Mouse (Mus musculus) heart, embryonic 12.5 days (tissue): ENCODE data around the gene Sec31b. TPM values are rescaled to one million over a fixed set of nuclear protein-coding genes. Genes with fewer than 3 reads are reported as not detected.

ENCODE experiments used
- ATAC-seq: fragments of 200-750 bp; cut with Nextera tagmentation; 2 replicates; pipeline ENCODE4 v1.8.0; 2017; ENCODE audit warnings: moderate TSS enrichment, moderate library complexity; ENCODE audit not compliant: insufficient number of reproducible peaks, low FRiP score
- H3K27ac ChIP-seq: fragments of 300-500 bp; sonication (generic); 2 replicates; pipeline ENCODE4 v1.5.1; 2016; ENCODE audit warnings: mild to moderate bottlenecking, moderate library complexity; ENCODE audit not compliant: poor library complexity, severe bottlenecking
- H3K27me3 ChIP-seq: fragments of 300-500 bp; sonication (generic); replicated peaks from 2 replicates; pipeline ENCODE4 v1.6.1; 2016; ENCODE audit warnings: mild to moderate bottlenecking, moderate library complexity
- H3K36me3 ChIP-seq: fragments of 300-500 bp; sonication (generic); 2 replicates; pipeline ENCODE4 v1.6.1; 2016; ENCODE audit warnings: mild to moderate bottlenecking, moderate library complexity
- H3K4me1 ChIP-seq: fragments of 300-500 bp; sonication (generic); replicated peaks from 2 replicates; pipeline ENCODE4 v1.6.1; 2016; ENCODE audit warnings: mild to moderate bottlenecking
- H3K4me2 ChIP-seq: fragments of 300-500 bp; sonication (generic); 2 replicates; pipeline ENCODE4 v1.6.1; 2016; ENCODE audit warnings: mild to moderate bottlenecking, moderate library complexity
- H3K4me3 ChIP-seq: fragments of 300-500 bp; sonication (generic); 2 replicates; pipeline ENCODE4 v1.5.1; 2016; ENCODE audit warnings: mild to moderate bottlenecking
- H3K9ac ChIP-seq: fragments of 300-500 bp; sonication (generic); 2 replicates; pipeline ENCODE4 v1.6.1; 2016; ENCODE audit warnings: mild to moderate bottlenecking, moderate library complexity
- H3K9me3 ChIP-seq: fragments of 300-500 bp; sonication (generic); replicated peaks from 2 replicates; pipeline ENCODE4 v1.6.1; 2016; ENCODE audit warnings: mild to moderate bottlenecking, moderate library complexity
- WGBS: fragments of 180-500 bp; shearing (Covaris S2); methylation state at CpG from one replicate; pipeline ENCODE4 v1.1.7; 2016; 5-methylcytosine and 5-hydroxymethylcytosine counted together
- polyA plus RNA-seq: library from polyadenylated mRNA; unstranded; fragments of >200 nt; fragmentation: Nextera tagmentation; extraction: Ambion mirVana; gene quantifications from 2 replicates; pipeline ENCODE4 v1.2.1, GENCODE M21; 2016

Gene Sec31b
- polyA plus RNA-seq, 1 experiment from 2014 or later, result 1.5 TPM

- no peak overlapping the region for H3K4me2 ChIP-seq
- peaks cover 42% of the 10 kb centered on the region for H3K36me3 ChIP-seq
- no peak overlapping the region for H3K9ac ChIP-seq
- H3K4me1 ChIP-seq, result peaks cover 17% of the 10 kb centered on the region
- no peak overlapping the region for H3K27ac ChIP-seq
- WGBS, result 93% methylated on average over 14 of the region's 14 CpGs
- H3K4me3 ChIP-seq, result no peak overlapping the region
- H3K9me3 ChIP-seq, result no peaks in the 10 kb centered on the region
- no peaks in the 10 kb centered on the region for H3K27me3 ChIP-seq
- ATAC-seq, result no peak
Observed at GRCm38 (mm10) chr19:44564006-44564405, 18.3 kb upstream of the Sec31b start.

- no peaks in the 10 kb centered on the region for H3K27me3 ChIP-seq
- H3K4me3 ChIP-seq, result peak within 1 kb of the TSS; percentile 75
- peaks cover 17% of the 10 kb centered on the region for H3K4me1 ChIP-seq
- H3K4me2 ChIP-seq, result peak within 1 kb of the TSS; percentile 78
- H3K9me3 ChIP-seq, result no peaks in the 10 kb centered on the region
- 0 out of 2 replicates have a peak within 1 kb of the TSS, but pooled peaks have one; percentile 58 for H3K27ac ChIP-seq
- H3K36me3 ChIP-seq, result peaks cover 30% of the 10 kb centered on the region
- WGBS, result 1% methylated on average over 33 of the region's 33 CpGs
- peak; percentile 95 for ATAC-seq
- H3K9ac ChIP-seq, result peak within 1 kb of the TSS; percentile 76
Observed at GRCm38 (mm10) chr19:44562652-44563206, 17.1 kb upstream of the Sec31b start, which contains the start of gene Hif1an. TSS of gene Hif1an (plus strand) at chr19:44562850.

- Histone ChIP-seq H3K9me3 (no peaks in the 10 kb centered on the region), H3K27ac (peak within 1 kb of the TSS; percentile 87), H3K4me3 (peak within 1 kb of the TSS; percentile 94), H3K9ac (peak within 1 kb of the TSS; percentile 96), H3K4me1 (peaks cover 8% of the 10 kb centered on the region; the same call in 1 of the 2 replicates), H3K36me3 (peaks cover 33% of the 10 kb centered on the region), H3K27me3 (no peaks in the 10 kb centered on the region), H3K4me2 (peak within 1 kb of the TSS; percentile 95)
- ATAC-seq, result peak; percentile 90
- under 1% methylated on average over 50 of the region's 50 CpGs for WGBS
Observed at GRCm38 (mm10) chr19:44554861-44555590, 9.4 kb upstream of the Sec31b start, which contains the start of gene Ndufb8. TSS of gene Ndufb8 (minus strand) at chr19:44555440.

DNA sequence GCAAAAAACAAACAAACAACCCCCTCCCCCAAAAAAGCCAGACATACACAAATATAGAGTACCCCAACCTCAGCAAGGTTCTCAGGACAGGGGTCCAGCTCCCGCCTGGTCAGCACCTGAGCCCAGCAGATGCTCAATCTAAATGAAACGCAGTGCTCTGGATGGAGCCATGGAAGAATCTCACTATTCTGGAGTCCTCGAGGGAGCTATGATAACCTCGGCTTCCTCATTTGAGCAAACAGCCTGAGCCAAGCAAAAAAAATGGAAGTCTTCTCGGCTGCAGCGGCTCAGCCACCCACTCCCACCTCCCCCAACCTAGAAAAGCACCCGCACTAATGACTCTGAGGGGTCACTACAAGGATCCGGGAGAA lies 8.8 kb upstream of the Sec31b start:
- 3% methylated on average over 8 of the region's 8 CpGs for WGBS
- peak overlapping the region; percentile 87 for H3K27ac ChIP-seq

GRCm38 (mm10) chr19:44553286-44553685 lies 7.6 kb upstream of the Sec31b start:
- WGBS, result 91% methylated on average over 4 of the region's 4 CpGs
- H3K4me3 ChIP-seq, result no peak overlapping the region

More for the DNA sequence above, 8.8 kb upstream of the Sec31b start:
- no peaks in the 10 kb centered on the region for H3K27me3 ChIP-seq
- ATAC-seq, result no peak
- peaks cover 39% of the 10 kb centered on the region for H3K36me3 ChIP-seq
- H3K9ac ChIP-seq, result peak overlapping the region; percentile 96
- H3K4me2 ChIP-seq, result peak overlapping the region; percentile 95
- peaks cover 8% of the 10 kb centered on the region; the same call in 1 of the 2 replicates for H3K4me1 ChIP-seq
- H3K4me3 ChIP-seq, result peak overlapping the region; percentile 94
- H3K9me3 ChIP-seq, result no peaks in the 10 kb centered on the region

GRCm38 (mm10) chr19:44552731-44553130 lies 7.1 kb upstream of the Sec31b start, which contains the start of gene Gm20538:
TSS of gene Gm20538 (minus strand) at chr19:44552831.
- no peak within 1 kb of the TSS for H3K27ac ChIP-seq
- WGBS, result 94% methylated on average over 4 of the region's 4 CpGs
- no peak within 1 kb of the TSS for H3K9ac ChIP-seq
- peaks cover 56% of the 10 kb centered on the region for H3K36me3 ChIP-seq
- no peak within 1 kb of the TSS for H3K4me3 ChIP-seq
- no peaks in the 10 kb centered on the region for H3K9me3 ChIP-seq
- ATAC-seq, result no peak
- H3K27me3 ChIP-seq, result no peaks in the 10 kb centered on the region
- no peak within 1 kb of the TSS for H3K4me2 ChIP-seq
- H3K4me1 ChIP-seq, result peaks cover 8% of the 10 kb centered on the region; the same call in 1 of the 2 replicates

More at GRCm38 (mm10) chr19:44553286-44553685, 7.6 kb upstream of the Sec31b start:
- Histone ChIP-seq H3K9ac (no peak overlapping the region), H3K36me3 (peaks cover 51% of the 10 kb centered on the region), H3K4me1 (peaks cover 8% of the 10 kb centered on the region; the same call in 1 of the 2 replicates), H3K27ac (no peak overlapping the region), H3K4me2 (no peak overlapping the region), H3K27me3 (no peaks in the 10 kb centered on the region), H3K9me3 (no peaks in the 10 kb centered on the region)
- ATAC-seq, result no peak

DNA sequence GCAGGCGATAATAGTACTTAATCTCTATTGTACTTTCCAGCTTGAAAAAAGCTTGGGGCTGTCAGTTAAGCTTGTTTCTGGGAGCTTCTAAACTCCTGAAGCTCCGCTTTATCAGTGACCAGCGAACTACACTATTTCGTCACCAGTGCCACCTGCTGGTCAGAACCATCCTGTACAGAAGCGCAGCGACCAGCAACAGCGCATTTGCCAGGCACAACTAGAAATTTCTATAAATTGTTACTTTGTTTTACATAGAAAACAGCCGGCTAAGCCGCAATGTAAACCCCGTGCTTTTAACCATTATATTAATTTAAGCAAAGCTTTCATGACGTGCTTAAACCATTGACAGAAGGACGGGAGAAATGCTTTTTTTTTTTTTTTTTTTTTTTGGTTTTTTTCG lies 889 bp downstream of the Sec31b start:
- Histone ChIP-seq H3K9me3 (peaks cover 8% of the 10 kb centered on the region), H3K36me3 (peaks cover 32% of the 10 kb centered on the region), H3K9ac (no peak overlapping the region), H3K4me1 (peaks cover 5% of the 10 kb centered on the region; the same call in 1 of the 2 replicates), H3K4me2 (peak overlapping the region; percentile 100), H3K27me3 (0 out of 2 replicates have a peak, but pooled peaks cover 6% of the 10 kb centered on the region), H3K27ac (no peak overlapping the region), H3K4me3 (peak overlapping the region; percentile 74)
- ATAC-seq, result 0 out of 2 replicates have a peak, but pooled peaks have one; percentile 54
- 2% methylated on average over 13 of the region's 13 CpGs for WGBS

DNA sequence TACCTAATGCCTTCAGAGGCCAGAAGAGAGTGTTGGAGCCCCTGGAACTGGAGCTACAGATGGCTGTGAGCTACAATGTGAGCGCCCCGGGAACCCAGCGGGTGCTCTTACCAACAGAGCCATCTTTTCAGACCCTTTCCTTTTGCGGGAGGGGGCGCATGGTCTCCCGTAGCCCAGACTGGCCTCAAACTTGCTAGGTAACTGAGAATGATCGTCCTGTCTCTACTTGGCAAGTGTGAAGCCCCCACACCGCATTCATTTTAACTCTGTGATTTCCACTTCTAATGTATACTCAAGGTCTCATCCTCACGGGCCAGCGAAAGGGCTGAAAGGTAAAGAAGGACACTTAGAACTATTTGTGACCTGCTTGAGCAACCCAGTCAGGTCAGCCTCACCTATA lies 1.3 kb downstream of the Sec31b start:
- H3K27me3 ChIP-seq, result 0 out of 2 replicates have a peak, but pooled peaks cover 6% of the 10 kb centered on the region
- no peak overlapping the region for H3K9ac ChIP-seq
- WGBS, result 61% methylated on average over 10 of the region's 10 CpGs
- peaks cover 28% of the 10 kb centered on the region for H3K36me3 ChIP-seq
- ATAC-seq, result no peak
- peaks cover 5% of the 10 kb centered on the region; the same call in 1 of the 2 replicates for H3K4me1 ChIP-seq
- H3K9me3 ChIP-seq, result peaks cover 8% of the 10 kb centered on the region
- H3K4me2 ChIP-seq, result no peak overlapping the region; the same call in 1 of the 2 replicates
- H3K4me3 ChIP-seq, result no peak overlapping the region
- no peak overlapping the region for H3K27ac ChIP-seq

DNA sequence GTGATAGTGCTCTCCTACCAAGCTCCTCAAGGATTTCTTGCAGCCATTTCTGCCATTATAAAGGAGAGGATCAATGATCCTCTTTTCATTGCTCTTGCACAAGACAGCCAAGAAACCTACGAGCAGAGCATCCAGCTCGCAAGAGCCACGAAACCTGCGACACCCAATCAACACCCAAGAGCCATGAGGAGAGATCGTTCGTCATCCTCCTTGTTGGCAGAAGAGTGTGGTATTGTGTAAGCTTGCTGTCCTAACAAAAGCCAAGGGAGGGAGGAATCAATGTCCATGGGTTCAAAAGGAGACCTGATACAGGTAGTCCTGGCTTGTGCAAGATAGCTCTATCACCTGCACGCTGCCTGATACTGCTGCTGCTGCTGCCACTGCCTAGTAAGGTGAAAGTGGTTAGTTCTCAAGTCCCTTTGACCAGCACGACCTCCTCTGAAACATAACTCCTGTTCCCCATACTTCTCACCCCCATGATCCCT lies 2.9 kb downstream of the Sec31b start:
- ATAC-seq, result no peak
- Histone ChIP-seq H3K27ac (no peak overlapping the region), H3K4me1 (peaks cover 5% of the 10 kb centered on the region; the same call in 1 of the 2 replicates), H3K4me2 (no peak overlapping the region), H3K27me3 (0 out of 2 replicates have a peak, but pooled peaks cover 6% of the 10 kb centered on the region), H3K9ac (no peak overlapping the region), H3K4me3 (no peak overlapping the region), H3K9me3 (peaks cover 8% of the 10 kb centered on the region), H3K36me3 (peaks cover 12% of the 10 kb centered on the region)
- WGBS, result 84% methylated on average over 8 of the region's 8 CpGs

DNA sequence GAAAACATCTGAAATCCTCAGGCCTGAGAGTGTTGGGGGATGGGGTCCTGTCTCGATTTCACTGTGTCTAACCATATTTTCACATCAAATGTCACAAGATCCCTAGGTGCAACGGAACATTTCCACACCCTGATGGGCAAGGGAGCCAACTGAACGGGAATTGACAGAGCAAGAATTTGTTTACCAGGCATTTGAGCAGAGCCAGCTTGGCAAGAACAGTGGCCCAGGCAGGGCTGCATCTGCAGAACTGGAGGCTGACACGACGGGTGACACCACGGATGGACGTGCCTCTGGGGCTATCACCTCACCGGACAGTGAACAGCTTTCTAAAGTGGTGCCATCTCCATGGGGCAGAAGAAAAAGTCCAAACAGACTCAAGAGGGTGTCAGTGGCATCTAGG lies 8.2 kb downstream of the Sec31b start:
- Histone ChIP-seq H3K9ac (no peak overlapping the region), H3K9me3 (peaks cover 8% of the 10 kb centered on the region), H3K27ac (no peak overlapping the region), H3K4me1 (no peaks in the 10 kb centered on the region), H3K36me3 (peaks cover 9% of the 10 kb centered on the region), H3K4me2 (no peak overlapping the region), H3K27me3 (peaks cover under 1% of the 10 kb centered on the region; the same call in 1 of the 2 replicates), H3K4me3 (no peak overlapping the region)
- WGBS, result 76% methylated on average over 8 of the region's 8 CpGs
- ATAC-seq, result no peak

GRCm38 (mm10) chr19:44535376-44535775 lies 10.3 kb downstream of the Sec31b start:
- H3K36me3 ChIP-seq, result peaks cover 4% of the 10 kb centered on the region
- no peaks in the 10 kb centered on the region for H3K4me1 ChIP-seq
- no peak overlapping the region for H3K4me2 ChIP-seq
- H3K4me3 ChIP-seq, result no peak overlapping the region
- no peak overlapping the region for H3K9ac ChIP-seq
- whole genome bisulfite sequencing, result 34% methylated on average over 3 of the region's 3 CpGs
- ATAC-seq, result no peak
- H3K9me3 ChIP-seq, result peaks cover 4% of the 10 kb centered on the region
- H3K27me3 ChIP-seq, result peaks cover 16% of the 10 kb centered on the region
- no peak overlapping the region for H3K27ac ChIP-seq
